Mouse (Mus musculus): ENCODE data around the gene Coro6.

The Coro6 gene

GRCm38 (mm10) chr11:77492911-77493332 lies 30.7 kb downstream of the Coro6 start:
- peak; percentile 98 for DNase-seq (ENCODE audit: extremely low read depth, insufficient read length, low spot score)

- peak; percentile 65 for DNase-seq (ENCODE audit: extremely low read depth, insufficient read length, low spot score)
These were observed 31.5 kb downstream of the Coro6 start, which contains the start of gene Git1 for GRCm38 (mm10) chr11:77493512-77494343. Gene Git1, plus strand, starts transcription at chr11:77493562.

DNA sequence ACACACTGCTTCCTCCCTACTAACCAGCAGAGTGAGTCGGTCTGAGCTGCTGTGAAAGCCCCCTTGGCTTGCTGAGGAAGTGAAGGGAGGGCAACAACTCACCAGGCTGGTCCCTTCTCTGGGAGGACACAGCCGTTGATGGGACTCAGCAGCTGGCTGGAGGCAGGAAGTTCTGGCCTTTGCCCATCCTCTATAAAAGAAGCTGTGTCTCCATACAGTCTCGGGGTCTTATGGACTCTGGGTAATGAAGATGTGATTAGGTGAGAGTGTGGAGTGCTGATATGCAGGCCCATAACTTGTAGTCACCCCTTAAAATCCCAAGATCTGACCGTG lies 32.1 kb downstream of the Coro6 start:
- no peak for DNase-seq (ENCODE audit: extremely low read depth, insufficient read length, low spot score)

DNA sequence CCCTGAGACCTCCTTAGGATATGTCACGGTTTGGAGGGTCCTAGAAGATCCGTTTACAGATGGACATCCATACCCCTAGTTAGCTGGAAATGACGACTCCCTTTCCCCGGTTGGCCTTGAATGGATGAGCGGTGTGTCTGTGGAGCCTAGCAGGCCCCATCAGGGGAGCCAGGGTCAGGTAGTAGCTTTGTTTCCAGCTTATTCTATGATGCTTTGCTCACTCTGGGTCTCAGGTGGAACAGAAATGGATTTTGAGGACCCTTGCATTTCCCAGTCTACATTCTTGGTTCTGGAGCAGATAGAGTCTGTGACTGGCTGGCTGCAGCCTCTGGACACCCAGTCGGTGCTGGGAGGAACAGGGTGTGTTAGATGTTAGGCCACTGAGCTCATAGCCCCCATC lies 32.6 kb downstream of the Coro6 start:
- no peak for DNase-seq (ENCODE audit: extremely low read depth, insufficient read length, low spot score)

DNA sequence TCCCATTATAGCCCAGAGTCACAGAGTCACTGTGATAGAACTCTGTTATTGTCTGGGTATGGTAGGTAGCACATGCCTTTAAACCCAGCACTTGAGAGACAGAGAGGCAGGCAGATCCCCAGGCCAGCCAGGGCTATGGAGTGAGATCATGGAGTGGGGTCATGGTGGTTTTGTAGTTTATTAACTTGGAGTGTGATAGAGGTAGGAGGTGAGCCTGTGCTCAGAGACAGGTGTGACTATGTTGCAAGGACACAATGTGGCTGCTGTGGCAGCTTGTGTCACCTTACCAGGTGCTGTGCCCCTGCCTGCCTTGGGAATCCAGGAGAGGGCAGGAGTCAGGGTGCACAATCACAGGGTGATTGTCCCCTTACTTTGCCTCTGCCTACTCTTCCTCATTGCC lies 33.3 kb downstream of the Coro6 start:
- no peak for DNase-seq (ENCODE audit: extremely low read depth, insufficient read length, low spot score)

GRCm38 (mm10) chr11:77497341-77497756 lies 35.1 kb downstream of the Coro6 start:
- DNase-seq (ENCODE audit: extremely low read depth, insufficient read length, low spot score), result no peak

DNA sequence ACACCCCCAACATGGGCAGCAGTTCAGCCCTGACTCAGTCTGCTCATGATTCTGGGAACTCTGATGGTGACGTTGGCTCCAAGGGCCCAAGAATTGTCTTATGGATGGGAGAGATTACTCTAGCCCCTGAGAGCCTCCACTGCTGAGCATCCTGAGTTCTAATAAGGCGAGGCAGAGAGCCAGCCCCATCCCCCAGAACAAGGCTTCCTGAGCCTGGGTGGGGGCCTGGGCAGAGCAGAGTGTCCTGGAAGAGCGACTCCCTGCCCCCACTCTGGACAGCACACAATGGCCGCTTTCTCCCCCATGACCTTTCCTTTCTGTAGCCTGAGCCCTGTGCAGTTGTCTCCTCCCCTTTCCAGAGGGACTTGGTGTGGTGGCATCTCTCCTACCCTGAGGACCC lies 35.6 kb downstream of the Coro6 start:
- DNase-seq (ENCODE audit: extremely low read depth, insufficient read length, low spot score), result no peak

DNA sequence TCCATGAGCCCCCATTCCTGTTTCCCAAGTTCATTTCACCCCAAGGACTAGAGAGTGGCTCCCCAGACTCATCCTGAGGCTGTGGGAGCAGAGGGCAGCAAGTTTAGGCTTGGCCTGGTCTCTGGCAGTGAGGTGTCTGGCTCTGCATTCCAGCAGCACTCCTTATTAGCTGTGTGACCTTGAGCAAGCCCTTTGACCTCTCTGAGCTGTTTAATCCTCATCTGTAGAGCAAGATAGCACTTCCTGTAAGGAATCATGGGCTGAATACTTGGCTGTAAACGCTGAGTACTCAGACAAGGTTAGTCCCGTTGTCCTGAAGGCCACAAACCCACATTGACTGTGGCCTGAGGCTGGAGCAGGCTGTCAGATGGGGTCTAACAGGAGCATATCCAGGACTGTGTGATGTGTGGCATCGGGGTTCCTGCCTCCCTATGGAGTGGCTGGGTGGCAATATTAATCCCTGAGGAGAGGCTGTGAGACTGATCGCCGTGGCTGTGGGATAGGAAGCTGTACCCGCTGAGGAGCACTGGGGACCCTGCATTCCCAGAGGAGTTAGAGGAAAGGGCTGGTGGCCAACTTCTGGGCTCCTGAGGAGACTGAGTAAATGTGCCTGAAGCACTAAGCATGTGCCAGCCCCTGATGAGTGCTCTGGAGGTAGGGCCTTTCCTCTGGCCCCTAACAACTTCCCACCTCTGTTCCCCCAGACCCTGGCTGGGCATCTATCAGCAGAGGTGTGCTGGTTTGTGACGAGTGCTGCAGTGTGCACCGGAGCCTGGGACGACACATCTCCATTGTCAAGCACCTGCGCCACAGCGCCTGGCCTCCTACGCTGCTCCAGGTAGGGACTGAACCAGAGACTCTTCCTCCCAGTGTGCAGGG lies 36.3 kb downstream of the Coro6 start:
- no peak for DNase-seq (ENCODE audit: extremely low read depth, insufficient read length, low spot score)

- no peak for DNase-seq (ENCODE audit: extremely low read depth, insufficient read length, low spot score)
These were observed 37.1 kb downstream of the Coro6 start for GRCm38 (mm10) chr11:77499354-77499753.

- DNase-seq (ENCODE audit: extremely low read depth, insufficient read length, low spot score), result no peak
These were observed 38.4 kb downstream of the Coro6 start for GRCm38 (mm10) chr11:77500361-77501325.

- no peak for DNase-seq (ENCODE audit: extremely low read depth, insufficient read length, low spot score)
These were observed 39.2 kb downstream of the Coro6 start for GRCm38 (mm10) chr11:77501392-77501791.

DNA sequence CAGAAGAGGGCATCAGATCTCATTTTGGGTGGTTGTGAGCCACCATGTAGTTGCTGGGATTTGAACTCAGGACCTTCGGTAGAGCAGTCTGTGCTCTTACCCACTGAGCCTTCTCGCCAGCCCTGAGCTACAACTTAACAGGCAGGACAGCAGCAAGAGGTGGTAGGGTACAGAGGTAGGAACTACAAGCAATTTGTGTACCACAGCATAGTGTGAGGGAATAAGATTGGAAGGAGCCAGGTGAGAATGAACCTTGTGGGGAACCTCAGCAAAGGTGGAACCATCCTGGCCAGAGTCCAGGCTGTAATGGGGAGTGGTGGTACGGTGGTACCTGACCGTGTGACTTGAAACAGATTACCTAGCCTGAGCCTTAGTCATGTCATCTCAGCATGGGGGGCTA lies 39.8 kb downstream of the Coro6 start:
- no peak for DNase-seq (ENCODE audit: extremely low read depth, insufficient read length, low spot score)

DNA sequence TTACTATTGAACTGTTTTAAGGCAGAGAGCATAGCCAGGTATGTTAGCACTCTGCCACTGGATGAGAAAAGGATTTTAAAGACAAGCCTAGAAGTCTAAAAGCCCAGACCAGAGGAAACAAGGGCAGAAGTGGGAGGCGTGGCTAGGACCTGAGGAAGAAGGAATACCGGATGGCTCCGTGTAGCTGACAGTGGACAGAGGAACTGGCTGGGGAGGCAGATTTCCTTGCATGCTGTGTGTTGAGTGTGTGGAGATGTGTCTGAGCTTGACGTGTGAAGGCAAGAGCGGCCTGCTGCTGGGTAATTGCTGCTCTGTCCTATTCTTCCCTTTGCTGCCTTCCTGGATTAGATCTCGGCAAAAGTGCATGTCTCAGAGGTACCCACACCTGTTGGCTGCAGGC lies 40.3 kb downstream of the Coro6 start:
- DNase-seq (ENCODE audit: extremely low read depth, insufficient read length, low spot score), result no peak

GRCm38 (mm10) chr11:77503511-77503910 lies 41.3 kb downstream of the Coro6 start:
- no peak for DNase-seq (ENCODE audit: extremely low read depth, insufficient read length, low spot score)

- no peak for DNase-seq (ENCODE audit: extremely low read depth, insufficient read length, low spot score)
These were observed 42.2 kb downstream of the Coro6 start for GRCm38 (mm10) chr11:77504377-77504776.

- no peak for DNase-seq (ENCODE audit: extremely low read depth, insufficient read length, low spot score)
These were observed 43.2 kb downstream of the Coro6 start for GRCm38 (mm10) chr11:77505291-77505980.

GRCm38 (mm10) chr11:77506273-77506672 lies 44.1 kb downstream of the Coro6 start:
- DNase-seq (ENCODE audit: extremely low read depth, insufficient read length, low spot score), result no peak

DNA sequence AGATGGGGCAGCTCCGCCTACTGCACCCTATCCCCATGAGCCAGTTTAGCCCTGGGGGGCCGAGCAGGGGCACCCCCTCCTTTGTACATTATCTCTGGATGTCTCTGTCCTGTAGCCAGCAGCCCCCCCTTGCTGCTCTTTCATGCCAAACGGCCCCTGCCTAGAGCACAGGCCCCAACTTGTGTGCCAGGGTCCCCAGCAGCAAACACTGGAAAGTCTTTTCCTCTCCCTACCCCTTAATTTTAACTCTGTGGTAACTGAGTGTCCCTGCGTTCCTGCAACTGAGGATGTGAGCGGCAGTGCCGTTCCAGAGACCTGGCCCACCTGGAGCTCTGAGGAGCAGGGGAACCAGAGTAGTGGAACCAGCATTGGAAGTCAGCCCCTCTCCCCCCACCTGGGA lies 44.7 kb downstream of the Coro6 start:
- DNase-seq (ENCODE audit: extremely low read depth, insufficient read length, low spot score), result no peak

DNA sequence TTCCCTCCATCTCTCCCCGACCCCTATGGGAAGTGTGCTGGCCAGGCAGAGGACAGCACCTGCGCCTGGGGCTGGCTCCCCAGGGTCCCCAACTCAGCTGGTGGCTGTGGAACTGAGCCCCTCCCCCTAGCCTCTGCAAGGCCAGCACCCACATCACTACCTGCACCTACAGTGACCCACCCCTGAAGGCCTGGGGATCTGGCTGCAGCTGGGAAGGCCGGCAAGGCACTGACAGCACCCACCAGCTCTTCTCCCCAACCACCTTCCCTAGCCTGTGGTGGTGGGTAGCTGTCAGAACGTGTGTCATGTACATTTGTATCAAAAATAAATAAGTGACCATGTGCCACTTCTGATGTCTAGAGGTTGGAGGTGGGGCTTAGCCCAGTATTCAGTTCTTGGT lies 45.2 kb downstream of the Coro6 start:
- no peak for DNase-seq (ENCODE audit: extremely low read depth, insufficient read length, low spot score)
